Mouse (Mus musculus) gastrocnemius, adult 2 months (tissue): ENCODE data around the gene Cldnd1. TPM values are rescaled to one million over a fixed set of nuclear protein-coding genes. Genes with fewer than 3 reads are reported as not detected.
A peak's percentile ranks its signal among the peaks of the same experiment; 100 is the strongest.

Experiments
- DNase-seq: peaks from one replicate; pipeline ENCODE4 v3.0.0; 2022
- H3K27ac ChIP-seq: fragments of 200-600 bp; 2 replicates; pipeline ENCODE4 v1.8.1; 2022; ENCODE audit warnings: mild to moderate bottlenecking
- H3K4me3 ChIP-seq: fragments of 200-600 bp; 2 replicates; pipeline ENCODE4 v1.8.1; 2022; ENCODE audit warnings: mild to moderate bottlenecking, moderate library complexity
- CTCF ChIP-seq: fragments of 200-600 bp; IDR thresholded peaks from 2 replicates; pipeline ENCODE4 v1.8.1; 2022; ENCODE audit warnings: antibody characterized with exemption, mild to moderate bottlenecking, moderate library complexity
- intact Hi-C: fragments of 180-260 bp; cut with DNase I; formaldehyde crosslinking; loops from one replicate; pipeline ENCODE4 v1.15.1; 2025
- total RNA-seq, 2 experiments: library from RNA; stranded (reverse); gene quantifications; 2 replicates each; pipeline ENCODE4 v1.2.3; 2021

Cldnd1 gene
- total RNA-seq, 2 experiments from 2014 or later = 64.8 to 82.8 TPM

DNA sequence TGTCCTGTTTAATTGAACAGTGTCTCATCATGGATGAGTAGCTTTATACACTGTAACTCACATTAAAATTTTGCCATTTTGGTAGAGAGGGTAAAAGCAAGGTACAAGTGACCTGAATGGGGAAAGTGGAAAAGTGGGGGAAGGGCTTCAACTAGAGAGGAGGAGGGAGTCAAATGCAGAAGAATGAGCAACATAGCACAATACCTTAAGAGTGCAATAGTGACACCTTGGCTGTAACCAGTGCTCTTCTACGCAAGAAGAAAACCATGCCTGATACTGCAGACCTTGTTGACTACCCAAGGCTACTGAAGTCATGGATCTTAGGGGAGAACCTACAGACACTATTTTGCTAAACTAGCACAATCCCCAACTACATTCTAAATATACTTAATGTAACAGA is 30.4 kb upstream of the Cldnd1 start:
- DNase-seq = no peak
- Histone ChIP-seq H3K27ac (no peak overlapping the region), H3K4me3 (no peak overlapping the region)
- no peak for TF ChIP-seq CTCF
- intact Hi-C loops = no loop called here

DNA sequence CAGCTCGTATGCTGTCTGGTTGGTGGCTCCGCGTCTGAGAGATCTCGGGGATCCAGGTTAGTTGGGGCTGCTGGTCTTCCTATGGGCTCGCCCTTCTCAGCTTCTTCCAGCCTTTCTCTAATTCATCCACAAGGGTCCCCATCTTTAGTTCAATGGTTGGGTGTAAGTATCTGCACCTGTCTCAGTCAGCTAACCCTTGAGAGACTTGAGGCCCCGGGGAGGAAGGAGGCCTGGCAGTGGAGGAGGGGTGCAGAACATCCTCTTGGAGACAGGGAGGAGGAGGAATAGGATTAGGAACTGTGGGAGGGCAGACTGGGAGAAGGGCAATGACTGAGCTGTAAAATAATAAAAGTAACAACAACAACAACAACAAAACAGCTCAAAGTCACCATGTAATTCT is 27.5 kb upstream of the Cldnd1 start:
- Histone ChIP-seq H3K4me3 (no peak overlapping the region), H3K27ac (no peak overlapping the region)
- no peak for DNase-seq
- no peak for TF ChIP-seq CTCF
- intact Hi-C loops = no loop called here

- no peak overlapping the region for H3K4me3 ChIP-seq
- no peak for TF ChIP-seq CTCF
- DNase-seq = no peak
- intact Hi-C loops = no loop called here
- no peak overlapping the region for H3K27ac ChIP-seq
These were observed 26.8 kb upstream of the Cldnd1 start for GRCm38 (mm10) chr16:58700816-58701424.

DNA sequence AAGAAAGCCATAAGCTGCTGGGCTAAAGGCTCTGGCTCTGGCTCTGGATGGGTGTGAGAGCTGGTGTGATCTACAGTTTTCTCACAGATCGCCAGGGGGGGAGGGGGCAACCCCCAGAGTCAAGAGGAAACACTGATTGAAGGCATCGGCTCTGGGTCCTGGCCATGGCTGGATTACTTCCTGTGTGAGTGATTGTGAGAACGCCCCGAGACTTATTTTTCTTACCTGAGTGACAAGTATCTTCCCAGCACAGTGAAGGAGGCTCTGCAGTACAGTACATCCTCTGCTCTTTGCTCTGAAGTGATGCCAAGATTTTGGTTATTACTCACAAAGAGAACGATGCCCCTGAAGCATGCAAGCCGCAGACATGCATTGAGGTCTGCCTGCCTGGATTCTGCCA is 25.9 kb upstream of the Cldnd1 start:
- no peak for TF ChIP-seq CTCF
- no peak for DNase-seq
- H3K27ac ChIP-seq = no peak overlapping the region

DNA sequence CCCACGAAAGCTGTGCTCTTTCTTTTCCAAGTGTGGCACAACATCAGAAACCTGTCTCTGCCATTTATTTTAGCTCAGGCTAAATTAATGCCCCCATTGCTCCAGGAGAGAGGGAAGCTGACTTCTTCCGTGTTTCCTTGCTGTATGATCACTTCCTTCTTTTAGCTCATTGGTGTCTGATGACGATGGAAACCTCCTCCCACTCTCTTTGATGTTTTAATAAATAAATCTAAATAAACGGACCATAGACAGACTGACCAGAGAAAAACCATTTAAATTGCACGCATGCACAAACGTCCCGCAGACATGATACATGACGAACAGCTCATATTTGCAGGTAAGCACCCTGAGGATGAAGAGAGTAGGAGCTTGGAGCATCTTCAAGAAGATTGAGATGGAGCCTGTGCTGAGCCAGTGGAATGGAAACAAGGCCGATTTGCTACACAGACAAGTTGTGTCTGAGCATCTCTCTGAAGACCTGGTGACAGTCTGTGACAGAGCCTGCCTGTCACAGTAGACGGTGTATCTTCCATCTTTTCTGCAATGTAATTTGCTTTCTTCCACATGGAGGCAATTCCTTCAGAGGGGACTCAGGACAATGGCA is 25.3 kb upstream of the Cldnd1 start:
- Histone ChIP-seq H3K27ac (no peak overlapping the region), H3K4me3 (no peak overlapping the region)
- DNase-seq = no peak
- TF ChIP-seq CTCF = no peak
- intact Hi-C loops = no loop called here

More for the DNA sequence above, 25.9 kb upstream of the Cldnd1 start:
- H3K4me3 ChIP-seq = no peak overlapping the region
- intact Hi-C loops = no loop called here

- intact Hi-C loops = no loop called here
- Histone ChIP-seq H3K27ac (peak overlapping the region; percentile 79), H3K4me3 (peak overlapping the region; percentile 33)
- no peak for TF ChIP-seq CTCF
- peak; percentile 22 for DNase-seq
These were observed 24.2 kb upstream of the Cldnd1 start for GRCm38 (mm10) chr16:58703382-58704124.

- no peak for TF ChIP-seq CTCF
- intact Hi-C loops = no loop called here
- H3K4me3 ChIP-seq = no peak overlapping the region
- peak overlapping the region; percentile 79; the same call in 1 of the 2 replicates for H3K27ac ChIP-seq
- DNase-seq = no peak
These were observed 22.7 kb upstream of the Cldnd1 start for GRCm38 (mm10) chr16:58704999-58705398.

GRCm38 (mm10) chr16:58707276-58707905 is 20.3 kb upstream of the Cldnd1 start:
- intact Hi-C loops = no loop called here
- peak; percentile 37 for DNase-seq
- TF ChIP-seq CTCF = no peak
- peak overlapping the region; percentile 74 for H3K27ac ChIP-seq
- no peak overlapping the region for H3K4me3 ChIP-seq

GRCm38 (mm10) chr16:58708601-58709475 is 18.9 kb upstream of the Cldnd1 start:
- DNase-seq = no peak
- TF ChIP-seq CTCF = no peak
- intact Hi-C loops = no loop called here
- H3K27ac ChIP-seq = peak overlapping the region; percentile 74
- no peak overlapping the region for H3K4me3 ChIP-seq

DNA sequence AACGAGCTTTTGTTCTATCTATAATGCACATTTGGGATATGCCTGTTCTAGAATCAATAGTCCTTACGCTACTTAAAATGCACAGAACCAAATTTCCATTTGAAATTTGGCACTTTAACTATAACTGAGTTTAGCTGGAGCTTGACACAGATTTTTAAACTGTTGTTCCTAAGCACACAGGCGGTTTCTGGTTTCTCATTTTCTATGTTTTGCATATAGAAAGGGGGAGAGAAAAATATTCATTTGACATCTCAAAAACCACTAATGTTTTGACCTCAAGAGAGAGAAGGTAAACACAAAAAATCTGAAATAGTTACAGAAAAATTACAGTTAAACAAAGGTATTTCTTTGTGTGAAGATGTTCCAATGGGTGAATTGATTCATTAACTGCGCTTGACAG is 18.2 kb upstream of the Cldnd1 start:
- H3K4me3 ChIP-seq = no peak overlapping the region
- TF ChIP-seq CTCF = no peak
- intact Hi-C loops = no loop called here
- H3K27ac ChIP-seq = no peak overlapping the region
- no peak for DNase-seq

DNA sequence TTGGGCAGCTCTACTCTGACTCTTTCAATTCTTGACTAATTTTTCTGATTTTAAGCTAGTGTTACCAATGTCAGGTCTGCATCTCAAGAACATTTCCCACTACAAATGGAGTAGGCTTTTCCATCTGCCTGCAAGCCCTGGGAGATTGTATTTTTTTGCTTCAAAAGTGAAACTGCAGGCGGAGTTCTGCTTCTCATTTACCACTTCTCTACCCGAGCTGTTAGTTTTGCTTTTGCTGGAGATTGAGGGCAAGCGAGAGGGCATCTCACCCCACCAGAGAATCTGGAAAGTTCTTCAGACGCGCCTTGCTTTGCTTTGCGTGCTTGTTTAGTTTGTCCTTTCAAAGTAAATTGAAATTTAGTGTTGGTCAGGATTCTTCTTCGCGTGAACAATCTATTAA is 15.5 kb upstream of the Cldnd1 start:
- DNase-seq = no peak
- intact Hi-C loops = no loop called here
- Histone ChIP-seq H3K27ac (no peak overlapping the region), H3K4me3 (peak overlapping the region; percentile 17)
- TF ChIP-seq CTCF = no peak

DNA sequence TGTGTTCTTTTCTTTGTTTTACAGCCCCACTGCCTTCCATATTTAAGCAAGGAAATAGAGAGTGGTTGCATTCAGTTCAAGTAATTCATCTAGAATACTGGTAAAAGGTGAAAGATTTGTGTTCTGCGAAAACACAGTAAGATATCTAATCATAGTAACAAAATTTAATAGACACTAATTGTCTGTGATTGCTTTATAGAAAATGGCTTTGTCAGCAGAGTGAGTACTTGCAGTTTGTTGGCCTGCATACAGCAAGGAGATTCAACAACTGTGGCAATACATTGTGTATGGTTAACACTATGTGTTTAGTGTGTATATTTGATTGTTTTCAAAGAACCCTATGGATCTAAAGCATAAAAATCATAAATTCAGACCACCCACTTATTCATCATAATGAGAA is 14.6 kb upstream of the Cldnd1 start:
- DNase-seq = no peak
- TF ChIP-seq CTCF = no peak
- no peak overlapping the region for H3K27ac ChIP-seq
- intact Hi-C loops = no loop called here
- no peak overlapping the region for H3K4me3 ChIP-seq

DNA sequence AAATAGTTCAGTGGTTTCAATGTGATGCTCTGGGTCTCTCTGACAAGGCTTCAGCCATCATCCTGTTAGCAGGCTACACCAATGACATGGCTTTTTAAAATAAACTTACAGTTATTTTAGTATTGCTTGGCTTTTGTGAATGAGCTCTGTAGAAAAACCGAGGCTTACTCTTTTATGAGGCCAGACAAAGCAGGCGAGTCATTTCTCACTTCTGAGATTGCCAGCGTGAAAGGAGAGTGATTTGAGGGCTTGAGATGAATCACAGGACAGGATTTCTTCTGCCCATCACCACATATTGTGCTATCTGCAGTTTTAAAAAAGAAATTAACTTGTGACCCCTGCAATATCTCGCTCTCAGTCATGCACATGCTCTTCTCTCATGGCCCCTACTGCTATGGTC is 12.7 kb upstream of the Cldnd1 start:
- no peak for DNase-seq
- no peak overlapping the region for H3K4me3 ChIP-seq
- TF ChIP-seq CTCF = no peak
- H3K27ac ChIP-seq = no peak overlapping the region
- intact Hi-C loops = no loop called here
